Mouse (Mus musculus): ENCODE results near the gene Gm21992. TPM values are rescaled to one million over a fixed set of nuclear protein-coding genes. Genes with fewer than 3 reads are reported as not detected.

Gene Gm21992
- polyA plus RNA-seq (2011; ENCODE audit: insufficient read length, low read depth, missing spikeins): 7.8 and 16.1 TPM in 2 replicates

DNA sequence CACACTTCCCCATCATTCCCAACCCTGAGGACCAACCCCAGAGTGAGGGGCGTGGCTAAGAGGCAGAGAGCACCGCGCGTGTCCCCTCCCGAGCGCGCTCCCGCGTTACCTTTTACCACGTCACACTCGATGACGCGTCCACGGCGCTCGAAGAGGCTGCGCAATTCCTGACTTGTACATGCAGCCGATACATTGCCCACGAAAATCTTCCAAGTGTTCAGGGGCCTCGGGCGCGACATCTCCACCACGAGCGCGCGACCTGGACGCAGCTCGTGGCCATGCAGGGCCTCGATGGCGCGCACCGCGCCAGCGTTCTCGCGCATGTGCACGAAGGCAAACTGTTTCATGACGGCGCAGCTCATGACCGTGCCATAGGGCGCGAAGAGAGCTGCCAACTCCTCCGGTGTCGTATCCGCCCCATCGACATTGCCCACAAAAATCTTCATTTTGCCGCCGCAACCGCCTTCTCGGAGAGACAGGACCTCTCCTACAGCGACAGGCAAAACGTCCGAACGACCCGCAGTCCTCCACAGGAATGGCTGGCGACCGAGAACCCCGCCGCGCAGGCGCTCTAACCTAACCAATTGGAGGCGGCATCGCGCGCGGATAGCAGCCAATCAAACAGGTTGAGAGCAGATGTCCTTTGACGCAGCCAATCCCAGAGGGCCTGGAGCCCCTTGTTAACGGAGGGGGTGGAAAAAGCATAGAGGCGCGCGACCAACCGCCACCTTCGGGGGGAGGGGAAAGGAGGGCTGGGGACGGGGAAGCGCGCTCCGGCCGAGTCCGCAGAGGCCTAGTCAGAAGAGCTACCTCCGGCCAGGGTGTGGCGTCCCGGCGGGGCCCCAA lies at the start of gene Gm21992, which contains the start of gene Rbm14:
TSS of gene Gm21992 (minus strand) at position 550 of the 846 bp plus-strand sequence.
TSS of gene Rbm14 (minus strand) at position 572 of the 846 bp plus-strand sequence.
- Histone ChIP-seq H3K4me3 (ENCODE audit: insufficient read depth, low read length) (peak within 1 kb of the TSS; percentile 70), H3K27ac (ENCODE audit: insufficient read depth, low read length) (peak within 1 kb of the TSS; percentile 92), H3K4me1 (ENCODE audit: control insufficient read depth, insufficient read depth, low read length) (peaks cover 5% of the 10 kb centered on the region)
- TF ChIP-seq POLR2A (IDR thresholded peaks at IDR 0.05; ENCODE audit: low read depth, low read length) (peak; percentile 94), CTCF (IDR thresholded peaks at IDR 0.05; ENCODE audit: borderline replicate concordance, insufficient read depth, low read length) (no peak)

DNA sequence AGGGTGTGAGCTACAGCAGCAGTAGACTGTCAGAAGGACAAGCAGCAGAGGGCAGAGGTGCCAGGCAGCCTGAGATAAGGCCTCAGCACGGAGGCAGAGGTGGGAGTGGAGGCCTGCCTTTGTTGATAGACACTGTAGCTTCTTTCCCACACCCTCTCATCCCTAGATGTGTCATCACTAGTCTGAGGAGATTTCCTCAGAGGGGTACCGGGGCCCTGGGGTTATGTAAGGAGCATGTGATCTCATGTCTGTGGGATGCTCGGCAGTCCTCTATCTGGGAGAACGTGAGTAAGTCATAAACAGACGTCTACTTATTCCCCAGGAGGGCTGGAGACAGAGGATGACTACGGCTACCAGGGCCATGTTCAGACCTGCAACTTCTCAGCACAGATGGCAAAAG lies 47.7 kb upstream of the Gm21992 start:
- Histone ChIP-seq H3K27ac (ENCODE audit: insufficient read depth, low read length) (no peak overlapping the region), H3K4me1 (ENCODE audit: control insufficient read depth, insufficient read depth, low read length) (no peaks in the 10 kb centered on the region), H3K4me3 (ENCODE audit: insufficient read depth, low read length) (no peak overlapping the region)
- TF ChIP-seq CTCF (IDR thresholded peaks at IDR 0.05; ENCODE audit: borderline replicate concordance, insufficient read depth, low read length) (no peak), POLR2A (IDR thresholded peaks at IDR 0.05; ENCODE audit: low read depth, low read length) (no peak)

DNA sequence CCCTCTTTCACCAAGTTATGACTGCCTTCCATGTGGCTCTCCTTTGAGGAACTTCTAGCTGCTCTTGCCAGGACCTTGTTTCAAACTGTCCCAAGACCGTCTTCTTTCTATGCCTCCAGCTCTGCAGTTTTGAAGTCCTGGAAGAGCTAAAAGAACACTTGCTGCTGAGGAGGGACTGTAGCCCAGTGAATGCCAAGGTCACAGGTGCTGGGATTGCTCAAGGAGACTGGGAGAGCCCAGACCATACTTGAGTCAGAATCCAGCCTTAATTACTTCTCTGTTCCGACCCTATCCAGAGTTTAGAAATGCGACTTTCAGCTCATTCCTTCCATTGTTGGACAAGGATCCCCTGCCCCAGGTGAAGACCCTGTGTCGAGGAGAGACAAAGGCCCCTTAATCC lies 44.5 kb upstream of the Gm21992 start:
- no peak for TF ChIP-seq CTCF (IDR thresholded peaks at IDR 0.05; ENCODE audit: borderline replicate concordance, insufficient read depth, low read length)
- Histone ChIP-seq H3K4me1 (ENCODE audit: control insufficient read depth, insufficient read depth, low read length) (no peaks in the 10 kb centered on the region), H3K4me3 (ENCODE audit: insufficient read depth, low read length) (no peak overlapping the region), H3K27ac (ENCODE audit: insufficient read depth, low read length) (no peak overlapping the region)

DNA sequence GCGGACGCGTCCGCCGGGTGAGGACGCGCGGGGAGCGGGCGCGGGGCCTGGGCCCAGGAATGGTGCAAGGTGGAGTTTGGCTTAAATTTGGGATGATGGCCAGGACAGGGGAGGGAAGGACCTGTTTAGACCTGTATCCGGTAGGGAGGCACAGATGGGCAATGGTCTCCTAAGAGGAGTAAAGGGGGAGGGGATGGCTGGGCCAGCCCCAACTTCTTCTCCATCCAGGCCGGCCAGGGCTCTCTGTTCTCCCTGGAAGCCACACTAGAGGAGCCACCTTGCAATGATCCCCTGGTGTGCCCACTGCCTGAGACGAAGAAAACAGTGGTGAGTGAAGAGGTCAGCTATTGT lies 44.0 kb upstream of the Gm21992 start:
- peak overlapping the region; percentile 43 for H3K4me3 ChIP-seq (ENCODE audit: insufficient read depth, low read length)
- no peak overlapping the region for H3K27ac ChIP-seq (ENCODE audit: insufficient read depth, low read length)
- TF ChIP-seq POLR2A (IDR thresholded peaks at IDR 0.05; ENCODE audit: low read depth, low read length) (no peak), CTCF (IDR thresholded peaks at IDR 0.05; ENCODE audit: borderline replicate concordance, insufficient read depth, low read length) (no peak)
- H3K4me1 ChIP-seq (ENCODE audit: control insufficient read depth, insufficient read depth, low read length): no peaks in the 10 kb centered on the region

DNA sequence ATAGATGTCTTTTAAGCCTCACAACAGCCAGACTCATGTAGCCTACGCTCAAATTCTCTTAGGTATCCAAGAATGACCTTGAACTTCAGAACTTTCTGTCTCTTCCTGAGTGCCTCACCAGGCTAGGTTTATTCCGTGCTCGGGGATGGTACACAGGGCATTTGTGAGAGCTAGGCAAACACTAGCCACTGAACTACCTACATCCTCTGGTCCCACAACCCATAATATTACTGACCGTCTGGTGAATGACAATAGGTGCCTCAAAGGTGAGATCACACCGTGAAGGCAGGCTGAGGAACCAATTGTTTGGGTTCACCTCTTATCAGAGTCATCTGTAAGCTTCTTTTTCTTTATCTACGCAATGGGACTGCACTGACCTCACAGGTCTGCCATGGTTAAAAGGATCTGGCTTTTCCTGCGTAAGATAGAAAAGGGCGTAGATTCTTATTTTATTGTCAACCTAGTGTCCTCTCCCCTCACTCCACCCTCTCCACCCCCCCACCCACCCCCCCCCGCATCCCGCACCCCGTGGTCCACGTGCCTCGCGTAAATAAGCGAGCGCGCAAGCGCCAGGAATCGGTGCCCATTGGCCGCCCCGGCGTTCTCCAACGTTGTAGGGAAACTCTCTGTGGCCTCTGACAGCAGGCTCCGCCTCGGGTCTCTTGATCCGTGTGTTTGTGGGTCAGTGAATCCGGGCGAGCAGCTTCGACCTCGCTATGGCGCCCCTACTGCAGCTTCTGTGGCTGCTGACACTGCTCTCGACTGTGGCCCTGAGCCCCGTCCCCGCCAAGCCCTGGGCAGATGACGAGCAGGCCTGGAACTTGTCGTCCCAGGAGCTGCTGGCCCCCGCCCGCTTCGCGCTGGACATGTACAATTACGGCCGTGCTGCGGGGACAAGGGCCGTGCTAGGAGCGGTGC lies 43.4 kb upstream of the Gm21992 start, which contains the start of gene Ctsf:
TSS of gene Ctsf (plus strand) at position 579 of the 918 bp plus-strand sequence.
- no peak within 1 kb of the TSS for H3K27ac ChIP-seq (ENCODE audit: insufficient read depth, low read length)
- peak within 1 kb of the TSS; percentile 43 for H3K4me3 ChIP-seq (ENCODE audit: insufficient read depth, low read length)
- H3K4me1 ChIP-seq (ENCODE audit: control insufficient read depth, insufficient read depth, low read length): no peaks in the 10 kb centered on the region
- TF ChIP-seq CTCF (IDR thresholded peaks at IDR 0.05; ENCODE audit: borderline replicate concordance, insufficient read depth, low read length): no peak
- peak; percentile 59 for TF ChIP-seq POLR2A (IDR thresholded peaks at IDR 0.05; ENCODE audit: low read depth, low read length)

DNA sequence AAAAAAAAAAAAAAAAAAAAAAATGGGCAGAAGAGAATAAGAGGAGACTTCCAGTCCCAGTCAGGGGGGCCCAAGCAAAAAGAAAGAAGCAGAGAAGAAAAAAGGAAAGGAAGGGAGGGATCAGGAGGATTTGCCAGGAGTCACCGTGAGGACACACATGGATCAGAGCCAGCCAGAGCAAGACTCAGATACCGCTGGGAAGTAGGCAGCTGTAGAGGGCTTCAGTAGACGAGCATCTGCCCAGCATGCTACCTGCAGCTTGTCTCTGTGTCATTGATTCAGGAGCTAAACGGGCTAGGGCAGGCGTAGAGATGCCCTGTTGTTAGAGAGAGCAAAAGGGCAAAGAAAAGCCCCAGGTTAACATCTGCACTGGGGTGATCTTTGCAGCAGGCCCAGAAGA lies 38.9 kb upstream of the Gm21992 start:
- Histone ChIP-seq H3K27ac (ENCODE audit: insufficient read depth, low read length) (no peak overlapping the region), H3K4me1 (ENCODE audit: control insufficient read depth, insufficient read depth, low read length) (no peaks in the 10 kb centered on the region), H3K4me3 (ENCODE audit: insufficient read depth, low read length) (no peak overlapping the region)
- TF ChIP-seq POLR2A (IDR thresholded peaks at IDR 0.05; ENCODE audit: low read depth, low read length) (no peak), CTCF (IDR thresholded peaks at IDR 0.05; ENCODE audit: borderline replicate concordance, insufficient read depth, low read length) (no peak)

DNA sequence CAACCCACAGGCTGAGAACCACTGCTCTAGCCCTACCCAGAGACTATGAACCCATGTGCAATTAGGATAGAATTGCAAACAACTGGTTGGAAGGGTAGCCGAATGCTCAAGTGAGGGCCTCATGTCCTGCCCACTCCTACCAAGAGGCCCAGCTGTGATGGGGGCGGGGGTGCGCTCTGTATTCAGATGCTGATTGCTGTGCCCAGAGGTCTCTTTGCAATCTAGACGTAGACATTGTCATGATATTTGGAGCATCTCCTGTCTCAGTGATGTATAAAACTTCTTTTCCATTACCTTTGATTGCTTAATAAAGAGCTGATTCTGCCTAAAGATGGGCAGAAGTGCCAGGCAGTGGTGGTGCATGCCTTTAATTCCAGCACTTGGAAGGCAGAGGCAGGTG lies 38.4 kb upstream of the Gm21992 start:
- no peaks in the 10 kb centered on the region for H3K4me1 ChIP-seq (ENCODE audit: control insufficient read depth, insufficient read depth, low read length)

DNA sequence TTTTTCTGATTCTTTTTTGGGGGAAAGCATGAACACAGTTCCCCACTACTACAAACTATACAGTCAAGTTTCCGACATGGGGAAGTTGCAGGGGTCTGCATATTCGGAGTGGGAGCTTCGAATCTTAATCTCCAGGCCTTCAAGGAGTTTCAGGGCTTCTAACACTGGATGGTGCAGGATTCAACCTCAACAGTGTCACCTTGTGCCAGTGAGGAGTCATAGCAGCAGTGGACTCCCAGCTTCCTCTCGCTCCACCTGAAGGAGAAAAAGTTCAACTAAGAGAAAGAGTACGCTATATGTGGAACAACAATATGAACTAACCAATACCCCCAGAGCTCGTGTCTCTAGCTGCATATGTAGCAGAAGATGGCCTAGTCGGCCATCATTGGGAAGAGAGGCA lies 36.1 kb upstream of the Gm21992 start:
- Histone ChIP-seq H3K4me3 (ENCODE audit: insufficient read depth, low read length) (no peak overlapping the region), H3K4me1 (ENCODE audit: control insufficient read depth, insufficient read depth, low read length) (no peaks in the 10 kb centered on the region), H3K27ac (ENCODE audit: insufficient read depth, low read length) (no peak overlapping the region)
- TF ChIP-seq CTCF (IDR thresholded peaks at IDR 0.05; ENCODE audit: borderline replicate concordance, insufficient read depth, low read length): peak; percentile 62; the same call in 1 of the 2 replicates
- TF ChIP-seq POLR2A (IDR thresholded peaks at IDR 0.05; ENCODE audit: low read depth, low read length): no peak

More for the DNA sequence above, 38.4 kb upstream of the Gm21992 start:
- no peak overlapping the region for H3K4me3 ChIP-seq (ENCODE audit: insufficient read depth, low read length)
- TF ChIP-seq POLR2A (IDR thresholded peaks at IDR 0.05; ENCODE audit: low read depth, low read length): no peak
- no peak for TF ChIP-seq CTCF (IDR thresholded peaks at IDR 0.05; ENCODE audit: borderline replicate concordance, insufficient read depth, low read length)
- H3K27ac ChIP-seq (ENCODE audit: insufficient read depth, low read length): no peak overlapping the region

DNA sequence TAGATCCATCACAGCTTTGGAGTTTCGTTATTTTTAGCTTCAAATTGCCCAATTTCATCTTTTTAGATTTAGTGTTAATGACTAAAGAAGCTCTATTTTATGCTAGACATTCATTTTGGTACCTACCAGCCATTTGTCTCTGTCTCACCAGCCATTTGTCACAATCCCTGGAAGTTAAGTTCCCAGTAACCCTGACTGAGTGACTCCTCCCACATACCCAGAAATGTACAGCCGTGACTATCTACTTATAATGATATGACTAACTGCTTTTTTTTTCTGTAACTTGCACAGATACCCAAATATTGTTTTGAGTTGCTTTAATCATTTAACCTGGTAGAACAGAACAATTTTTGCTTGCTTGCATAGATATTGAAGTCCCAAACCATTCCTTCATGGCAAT lies 34.4 kb upstream of the Gm21992 start:
- TF ChIP-seq CTCF (IDR thresholded peaks at IDR 0.05; ENCODE audit: borderline replicate concordance, insufficient read depth, low read length) (no peak), POLR2A (IDR thresholded peaks at IDR 0.05; ENCODE audit: low read depth, low read length) (no peak)
- Histone ChIP-seq H3K4me3 (ENCODE audit: insufficient read depth, low read length) (no peak overlapping the region), H3K4me1 (ENCODE audit: control insufficient read depth, insufficient read depth, low read length) (no peaks in the 10 kb centered on the region), H3K27ac (ENCODE audit: insufficient read depth, low read length) (no peak overlapping the region)

Data from embryonic fibroblast, embryonic 13.5 days (primary cell).